Mouse (Mus musculus) liver, adult 2 months (tissue): ENCODE measurements around the gene Mtss1l. TPM values are rescaled to one million over a fixed set of nuclear protein-coding genes. Genes with fewer than 3 reads are reported as not detected.

ENCODE experiments used
- DNase-seq: peaks from one replicate; pipeline ENCODE4 v3.0.0-alpha.2; 2011; ENCODE audit warnings: low read depth, low spot score; ENCODE audit errors: extremely low read depth
- H3K27ac ChIP-seq: fragments of 200-500 bp; replicated peaks from 2 replicates; pipeline ENCODE4 v1.5.1; 2012; ENCODE audit warnings: low read depth, mild to moderate bottlenecking, control low read depth, inconsistent platforms, low read length; ENCODE audit not compliant: insufficient read depth
- H3K27me3 ChIP-seq: fragments of 200-500 bp; 2 replicates; pipeline ENCODE4 v1.6.1; 2012; ENCODE audit warnings: mild to moderate bottlenecking, moderate library complexity, low read length, inconsistent platforms; ENCODE audit not compliant: control insufficient read depth, insufficient read depth
- H3K36me3 ChIP-seq: fragments of 200-500 bp; 2 replicates; pipeline ENCODE4 v1.6.1; 2012; ENCODE audit warnings: low read length, inconsistent platforms; ENCODE audit not compliant: control insufficient read depth, insufficient read depth
- H3K4me1 ChIP-seq: fragments of 200-500 bp; 2 replicates; pipeline ENCODE4 v1.6.1; 2011; ENCODE audit warnings: low read length; ENCODE audit not compliant: control insufficient read depth, insufficient read depth
- H3K4me3 ChIP-seq: fragments of 200-500 bp; 2 replicates; pipeline ENCODE4 v1.5.1; 2011; ENCODE audit warnings: low read depth, mild to moderate bottlenecking, control low read depth, low read length, moderate library complexity; ENCODE audit not compliant: insufficient read depth
- H3K79me2 ChIP-seq: fragments of 200-500 bp; 2 replicates; pipeline ENCODE4 v1.6.1; 2012; ENCODE audit warnings: inconsistent platforms, mild to moderate bottlenecking, low read length, moderate library complexity; ENCODE audit not compliant: control insufficient read depth, insufficient read depth
- H3K9ac ChIP-seq: fragments of 200-500 bp; 2 replicates; pipeline ENCODE4 v1.6.1; 2012; ENCODE audit warnings: low read depth, mild to moderate bottlenecking, control low read depth, inconsistent platforms, low read length
- CTCF ChIP-seq: fragments of 200-500 bp; IDR thresholded peaks from 2 replicates; pipeline ENCODE4 v1.5.1; 2011; ENCODE audit warnings: low read depth, low read length, control low read depth
- POLR2A ChIP-seq: fragments of 200-500 bp; IDR thresholded peaks from 2 replicates; pipeline ENCODE4 v1.6.1; 2011; ENCODE audit warnings: low read length, control low read depth; ENCODE audit not compliant: insufficient read depth; ENCODE audit errors: extremely low read depth
- WGBS: fragments of 180-500 bp; shearing (Covaris S2); methylation state at CpG from one replicate; pipeline ENCODE4 v1.1.7; 2018; 5-methylcytosine and 5-hydroxymethylcytosine counted together
- polyA plus RNA-seq: library from polyadenylated mRNA; depleted of rRNA; stranded (reverse); fragments of >200 nt; gene quantifications from 2 replicates; pipeline ENCODE4 v1.2.3, GENCODE M21; 2012
- total RNA-seq: library from RNA; depleted of rRNA; stranded (reverse); fragments of >200 nt; gene quantifications from 2 replicates; pipeline ENCODE4 v1.2.3, GENCODE M21; 2014

Mtss1l gene
- total and polyA plus RNA-seq, 2 experiments = 0.55 to 3.7 TPM

DNA sequence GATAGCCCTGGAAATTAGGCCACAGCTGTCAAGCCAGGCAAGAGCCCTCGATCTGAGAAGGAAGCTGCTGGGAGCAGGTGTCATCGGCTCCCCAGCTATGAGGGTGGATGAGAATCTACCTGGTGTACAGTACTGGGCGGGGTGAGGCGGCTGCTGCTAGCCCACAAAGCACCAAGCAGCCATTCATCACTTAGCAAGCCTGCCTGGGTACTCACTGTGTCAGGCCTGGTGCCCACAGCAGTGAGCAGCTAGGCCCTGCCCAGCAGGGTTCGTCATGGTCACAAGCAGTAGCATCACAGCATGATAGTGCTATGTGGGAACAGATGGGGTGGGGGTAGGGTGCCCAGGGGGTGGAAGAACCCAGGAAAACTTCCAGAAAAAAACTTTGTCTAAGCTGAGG is 25.8 kb upstream of the Mtss1l start:
- no peaks in the 10 kb centered on the region for H3K27me3 ChIP-seq
- no peaks in the 10 kb centered on the region for H3K4me1 ChIP-seq
- WGBS = 94% methylated on average over 5 of the region's 5 CpGs
- no peak for DNase-seq
- no peak for TF ChIP-seq CTCF
- TF ChIP-seq POLR2A = no peak
- no peaks in the 10 kb centered on the region for H3K79me2 ChIP-seq
- no peak overlapping the region for H3K27ac ChIP-seq
- H3K4me3 ChIP-seq = no peak overlapping the region
- H3K36me3 ChIP-seq = peaks cover 2% of the 10 kb centered on the region; the same call in 1 of the 2 replicates
- H3K9ac ChIP-seq = no peak overlapping the region

DNA sequence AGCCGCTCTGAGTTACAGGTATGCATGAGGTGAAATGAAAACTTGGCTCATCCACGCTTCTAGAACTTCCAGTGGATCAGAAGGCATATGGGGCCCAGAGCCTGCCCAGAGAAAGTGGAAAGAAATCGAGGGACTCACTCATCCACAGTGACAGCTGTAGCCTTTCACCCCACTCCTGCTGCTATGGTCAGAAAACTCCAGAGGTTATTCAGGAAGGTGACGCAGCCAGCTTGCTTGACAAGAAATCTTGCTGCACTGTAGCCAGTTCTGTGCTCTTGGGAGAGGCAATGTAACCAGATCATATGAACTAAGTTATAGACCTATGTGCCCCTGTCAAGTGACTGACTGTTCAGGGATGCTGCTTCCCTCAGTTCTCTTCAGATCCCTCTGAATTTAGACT is 25.2 kb upstream of the Mtss1l start:
- no peak for TF ChIP-seq POLR2A
- TF ChIP-seq CTCF = no peak
- Histone ChIP-seq H3K9ac (no peak overlapping the region), H3K27me3 (no peaks in the 10 kb centered on the region), H3K27ac (no peak overlapping the region), H3K4me1 (no peaks in the 10 kb centered on the region), H3K36me3 (peaks cover 2% of the 10 kb centered on the region; the same call in 1 of the 2 replicates), H3K79me2 (no peaks in the 10 kb centered on the region), H3K4me3 (no peak overlapping the region)
- whole genome bisulfite sequencing = 89% methylated on average over 4 of the region's 4 CpGs
- DNase-seq = no peak

DNA sequence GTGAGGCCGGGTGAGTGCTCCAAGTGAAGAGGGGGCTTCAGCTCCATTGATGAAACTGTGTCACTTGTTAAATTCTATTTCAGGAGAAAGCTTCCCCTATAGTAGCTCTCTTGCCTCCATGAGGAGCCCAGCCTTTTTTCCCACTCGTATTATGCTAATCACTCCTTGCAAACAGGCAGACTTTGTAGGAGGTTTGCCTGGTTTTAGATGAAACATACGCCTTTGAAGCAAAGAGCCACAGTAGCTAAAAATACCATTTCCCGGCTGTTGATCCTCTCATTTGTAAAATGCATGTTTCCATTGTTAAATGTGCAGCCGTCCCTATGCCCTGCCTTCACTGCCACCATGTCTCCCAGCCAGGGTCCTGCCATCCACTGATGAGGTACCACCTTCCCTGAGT is 23.7 kb upstream of the Mtss1l start:
- Histone ChIP-seq H3K27me3 (no peaks in the 10 kb centered on the region), H3K79me2 (no peaks in the 10 kb centered on the region), H3K27ac (no peak overlapping the region), H3K4me1 (no peaks in the 10 kb centered on the region), H3K4me3 (no peak overlapping the region), H3K36me3 (peaks cover 2% of the 10 kb centered on the region; the same call in 1 of the 2 replicates), H3K9ac (no peak overlapping the region)
- WGBS = 96% methylated on average over 5 of the region's 5 CpGs
- DNase-seq = no peak
- no peak for TF ChIP-seq CTCF

DNA sequence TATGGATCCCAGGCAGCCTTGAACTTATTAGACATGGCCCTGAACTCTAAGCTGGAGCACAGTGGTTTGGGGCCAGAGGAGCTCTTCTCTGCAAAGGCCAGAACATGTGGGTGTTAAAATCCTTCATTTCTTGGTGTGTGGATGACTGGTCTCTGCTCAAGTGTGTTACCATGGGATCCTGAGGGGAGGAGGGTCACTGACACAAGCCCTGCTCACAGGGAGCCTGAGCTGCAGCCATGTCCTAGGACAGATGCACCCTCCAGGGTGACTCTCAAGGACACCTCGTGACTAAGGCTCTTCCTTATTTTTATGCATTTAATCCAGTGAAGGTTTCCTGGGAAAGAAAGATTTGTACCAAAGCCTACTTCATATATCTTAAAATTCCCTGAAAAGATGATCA is 23.2 kb upstream of the Mtss1l start:
- no peak for TF ChIP-seq CTCF
- no peak for TF ChIP-seq POLR2A
- no peaks in the 10 kb centered on the region for H3K79me2 ChIP-seq
- 83% methylated on average over 1 of the region's 1 CpGs for WGBS

DNA sequence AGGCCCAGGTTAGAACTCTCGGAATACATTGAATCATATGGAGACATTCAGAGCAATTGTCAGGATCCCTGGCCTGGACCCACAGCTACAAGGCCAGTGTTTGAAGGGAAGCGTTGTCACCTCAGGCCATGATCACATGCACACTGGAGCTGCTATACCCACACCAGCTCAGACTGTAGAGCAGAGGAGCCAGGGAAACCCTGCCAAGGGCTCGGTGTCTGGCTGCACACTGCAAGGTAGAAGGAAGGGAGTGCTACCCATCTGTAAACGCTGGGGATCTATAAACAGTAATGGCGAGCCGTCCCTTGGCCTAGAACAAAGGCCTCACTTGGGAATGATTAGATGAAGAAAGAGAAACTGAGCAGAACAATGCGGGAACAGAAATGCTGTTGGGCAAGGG is 21.8 kb upstream of the Mtss1l start:
- TF ChIP-seq CTCF (no peak), POLR2A (no peak)
- Histone ChIP-seq H3K36me3 (no peaks in the 10 kb centered on the region), H3K4me1 (no peaks in the 10 kb centered on the region), H3K4me3 (no peak overlapping the region), H3K27ac (no peak overlapping the region), H3K27me3 (no peaks in the 10 kb centered on the region), H3K79me2 (no peaks in the 10 kb centered on the region), H3K9ac (no peak overlapping the region)
- DNase-seq = no peak
- WGBS = 94% methylated on average over 7 of the region's 7 CpGs

More for the DNA sequence above, 23.2 kb upstream of the Mtss1l start:
- Histone ChIP-seq H3K4me1 (no peaks in the 10 kb centered on the region), H3K27ac (no peak overlapping the region), H3K36me3 (peaks cover 2% of the 10 kb centered on the region; the same call in 1 of the 2 replicates), H3K4me3 (no peak overlapping the region), H3K9ac (no peak overlapping the region), H3K27me3 (no peaks in the 10 kb centered on the region)
- no peak for DNase-seq

DNA sequence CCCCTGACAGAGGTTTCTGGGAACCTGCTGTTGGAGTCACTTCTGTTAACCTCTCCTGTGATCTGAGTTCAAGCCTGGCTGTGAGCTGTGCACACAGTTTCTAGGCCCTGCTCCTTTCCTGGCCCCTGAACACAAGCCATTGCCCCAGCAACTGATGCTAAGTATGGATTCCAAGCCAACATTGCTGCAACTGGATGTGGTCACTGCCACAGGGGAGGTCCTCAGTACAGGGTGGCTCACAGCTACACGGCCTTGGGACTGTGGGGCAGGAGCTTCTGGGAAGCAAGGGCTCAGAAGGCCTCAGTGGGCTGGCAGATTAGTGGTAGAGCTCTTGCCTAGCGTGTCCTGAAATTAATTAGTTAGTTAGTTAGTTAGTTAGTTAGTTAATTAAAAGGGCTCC is 20.7 kb upstream of the Mtss1l start:
- Histone ChIP-seq H3K79me2 (no peaks in the 10 kb centered on the region), H3K36me3 (no peaks in the 10 kb centered on the region), H3K27ac (no peak overlapping the region), H3K4me3 (no peak overlapping the region), H3K4me1 (no peaks in the 10 kb centered on the region), H3K27me3 (no peaks in the 10 kb centered on the region), H3K9ac (no peak overlapping the region)
- DNase-seq = no peak
- TF ChIP-seq CTCF (no peak), POLR2A (no peak)
- 93% methylated on average over 2 of the region's 2 CpGs for WGBS
